Mouse (Mus musculus) thymus, postnatal 0 days (tissue): ENCODE data around the gene Irx5. TPM values are rescaled to one million over a fixed set of nuclear protein-coding genes. Genes with fewer than 3 reads are reported as not detected.

Experiments used
- DNase-seq: peaks from one replicate; pipeline ENCODE4 v3.0.0-alpha.2; 2015; ENCODE audit warnings: low spot score
- polyA plus RNA-seq: library from polyadenylated mRNA; unstranded; fragments of >200 nt; fragmentation: Nextera tagmentation; extraction: Ambion mirVana; gene quantifications from 2 replicates; pipeline ENCODE4 v1.2.1, GENCODE M21; 2015

Gene Irx5
- polyA plus RNA-seq, 1 experiment from 2014 or later, result not detected

- no peak for DNase-seq
These were observed 2.8 kb downstream of the Irx5 start for GRCm38 (mm10) chr8:92360083-92360861.

GRCm38 (mm10) chr8:92361546-92362351 lies 4.3 kb downstream of the Irx5 start:
- DNase-seq, result peak; percentile 13

- no peak for DNase-seq
These were observed 5.1 kb downstream of the Irx5 start for GRCm38 (mm10) chr8:92362396-92363115.

- no peak for DNase-seq
These were observed 6.1 kb downstream of the Irx5 start for GRCm38 (mm10) chr8:92363217-92364147.

- peak; percentile 61 for DNase-seq
These were observed 6.8 kb downstream of the Irx5 start for GRCm38 (mm10) chr8:92364148-92364775.

GRCm38 (mm10) chr8:92364776-92365240 lies 7.4 kb downstream of the Irx5 start:
- peak; percentile 10 for DNase-seq

GRCm38 (mm10) chr8:92365241-92365943 lies 8.0 kb downstream of the Irx5 start:
- DNase-seq, result peak; percentile 9

- no peak for DNase-seq
These were observed 8.7 kb downstream of the Irx5 start for GRCm38 (mm10) chr8:92365944-92366735.

GRCm38 (mm10) chr8:92366736-92367267 lies 9.4 kb downstream of the Irx5 start:
- peak; percentile 51 for DNase-seq

- DNase-seq, result no peak
These were observed 22.1 kb downstream of the Irx5 start for GRCm38 (mm10) chr8:92379524-92379923.

GRCm38 (mm10) chr8:92380571-92380970 lies 23.1 kb downstream of the Irx5 start:
- DNase-seq, result no peak

GRCm38 (mm10) chr8:92387893-92388292 lies 30.5 kb downstream of the Irx5 start:
- DNase-seq, result no peak

GRCm38 (mm10) chr8:92404218-92404617 lies 46.8 kb downstream of the Irx5 start:
- no peak for DNase-seq

GRCm38 (mm10) chr8:92408092-92408491 lies 50.7 kb downstream of the Irx5 start:
- DNase-seq, result no peak

GRCm38 (mm10) chr8:92413583-92413982 lies 56.2 kb downstream of the Irx5 start:
- DNase-seq, result no peak

- DNase-seq, result no peak
These were observed 63.2 kb downstream of the Irx5 start for GRCm38 (mm10) chr8:92420666-92421065.
